Mouse (Mus musculus) heart, adult 18-20 months (tissue): Measurements from ENCODE around the gene Prepl. TPM values are rescaled to one million over a fixed set of nuclear protein-coding genes. Genes with fewer than 3 reads are reported as not detected.
A peak's percentile ranks its signal among the peaks of the same experiment; 100 is the strongest.

ENCODE experiments used
- DNase-seq, 2 experiments: peaks; one replicate each; pipeline ENCODE4 v3.0.0; 2021 to 2022; ENCODE audit warnings: mixed read lengths in 1 of 2
- total RNA-seq, 2 experiments: library from RNA; stranded (reverse); gene quantifications; 2 replicates each; pipeline ENCODE4 v1.2.3; 2021

The Prepl gene
- total RNA-seq, 2 experiments from 2014 or later, result 115 to 119 TPM

GRCm38 (mm10) chr17:85023247-85024167, 66.5 kb downstream of the Prepl start:
- DNase-seq, result peak; percentile 38 to 73

GRCm38 (mm10) chr17:85020343-85020742, 69.7 kb downstream of the Prepl start:
- no peak for DNase-seq

- peak in 1 of 2 experiments; percentile 5 for DNase-seq
These were observed 71.2 kb downstream of the Prepl start for GRCm38 (mm10) chr17:85018794-85019193.

- DNase-seq, result no peak
These were observed 71.7 kb downstream of the Prepl start for GRCm38 (mm10) chr17:85018344-85018743.

- DNase-seq, result no peak
These were observed 75.4 kb downstream of the Prepl start for GRCm38 (mm10) chr17:85014632-85015031.

- DNase-seq, result no peak
These were observed 76.6 kb downstream of the Prepl start for GRCm38 (mm10) chr17:85013485-85013884.

Other genes with a start within 250 kb of the Prepl start
- 100 to 1,000 TPM; 123 to 129 TPM for gene Ppm1b, start 133.5 kb downstream of the Prepl start, total RNA-seq
- not detected for gene Slc3a1, start 61.9 kb downstream of the Prepl start, total RNA-seq
- gene Camkmt, start 311 bp upstream of the Prepl start, total RNA-seq, result 1 to 10 TPM; 2.2 to 3.3 TPM